Mouse (Mus musculus): ENCODE results near the gene Hapln2. TPM values are rescaled to one million over a fixed set of nuclear protein-coding genes. Genes with fewer than 3 reads are reported as not detected.

Hapln2 gene
- polyA plus RNA-seq (2014; fragmentation: Illumina TruSeq; extraction: RNeasy Lipid Tissue Mini Kit (QIAGEN cat#74804); ENCODE audit: low replicate concordance): not detected

GRCm38 (mm10) chr3:88027434-88028186, at the start of gene Hapln2:
Gene Hapln2 (minus strand): TSS chr3:88027583.

GRCm38 (mm10) chr3:88057902-88058696, 30.7 kb upstream of the Hapln2 start, which contains the start of gene Naxe:
Gene Naxe (minus strand): TSS chr3:88058495.

GRCm38 (mm10) chr3:88042661-88043421, 15.5 kb upstream of the Hapln2 start, which contains the start of gene Gpatch4:
Gene Gpatch4 (plus strand): TSS chr3:88043108.

GRCm38 (mm10) chr3:88000181-88000580, 27.2 kb downstream of the Hapln2 start, which contains the start of gene Bcan:
Gene Bcan (minus strand): TSS chr3:88000230.

Other genes with a start within 250 kb of the Hapln2 start
- gene Ntrk1, start 232.4 kb downstream of the Hapln2 start, polyA plus RNA-seq (2014; fragmentation: Illumina TruSeq; extraction: RNeasy Lipid Tissue Mini Kit (QIAGEN cat#74804); ENCODE audit: low replicate concordance): not detected
- gene Insrr, start 230.6 kb downstream of the Hapln2 start, polyA plus RNA-seq (2014; fragmentation: Illumina TruSeq; extraction: RNeasy Lipid Tissue Mini Kit (QIAGEN cat#74804); ENCODE audit: low replicate concordance): not detected
- gene Pear1, start 203.3 kb downstream of the Hapln2 start, polyA plus RNA-seq (2014; fragmentation: Illumina TruSeq; extraction: RNeasy Lipid Tissue Mini Kit (QIAGEN cat#74804); ENCODE audit: low replicate concordance): 0.26 TPM
- 0.41 TPM for gene Sh2d2a, start 180.8 kb downstream of the Hapln2 start, polyA plus RNA-seq (2014; fragmentation: Illumina TruSeq; extraction: RNeasy Lipid Tissue Mini Kit (QIAGEN cat#74804); ENCODE audit: low replicate concordance)
- 1.0 TPM for gene Prcc, start 142.0 kb downstream of the Hapln2 start, polyA plus RNA-seq (2014; fragmentation: Illumina TruSeq; extraction: RNeasy Lipid Tissue Mini Kit (QIAGEN cat#74804); ENCODE audit: low replicate concordance)
- 96.9 TPM for gene Hdgf, start 121.3 kb downstream of the Hapln2 start, polyA plus RNA-seq (2014; fragmentation: Illumina TruSeq; extraction: RNeasy Lipid Tissue Mini Kit (QIAGEN cat#74804); ENCODE audit: low replicate concordance)
- gene Mrpl24, start 108.1 kb downstream of the Hapln2 start, polyA plus RNA-seq (2014; fragmentation: Illumina TruSeq; extraction: RNeasy Lipid Tissue Mini Kit (QIAGEN cat#74804); ENCODE audit: low replicate concordance): 154 TPM
- 19.9 TPM for gene Isg20l2, start 97.3 kb downstream of the Hapln2 start, polyA plus RNA-seq (2014; fragmentation: Illumina TruSeq; extraction: RNeasy Lipid Tissue Mini Kit (QIAGEN cat#74804); ENCODE audit: low replicate concordance)
- 5.8 TPM for gene Rrnad1, start 96.9 kb downstream of the Hapln2 start, polyA plus RNA-seq (2014; fragmentation: Illumina TruSeq; extraction: RNeasy Lipid Tissue Mini Kit (QIAGEN cat#74804); ENCODE audit: low replicate concordance)
- gene Crabp2, start 78.9 kb downstream of the Hapln2 start, polyA plus RNA-seq (2014; fragmentation: Illumina TruSeq; extraction: RNeasy Lipid Tissue Mini Kit (QIAGEN cat#74804); ENCODE audit: low replicate concordance): not detected
- 2.1 TPM for gene Nes, start 56.5 kb downstream of the Hapln2 start, polyA plus RNA-seq (2014; fragmentation: Illumina TruSeq; extraction: RNeasy Lipid Tissue Mini Kit (QIAGEN cat#74804); ENCODE audit: low replicate concordance)
- gene Bcan, start 27.4 kb downstream of the Hapln2 start, polyA plus RNA-seq (2014; fragmentation: Illumina TruSeq; extraction: RNeasy Lipid Tissue Mini Kit (QIAGEN cat#74804); ENCODE audit: low replicate concordance): not detected
- 3.5 TPM for gene Gpatch4, start 15.5 kb upstream of the Hapln2 start, polyA plus RNA-seq (2014; fragmentation: Illumina TruSeq; extraction: RNeasy Lipid Tissue Mini Kit (QIAGEN cat#74804); ENCODE audit: low replicate concordance)
- gene Naxe, start 30.9 kb upstream of the Hapln2 start, polyA plus RNA-seq (2014; fragmentation: Illumina TruSeq; extraction: RNeasy Lipid Tissue Mini Kit (QIAGEN cat#74804); ENCODE audit: low replicate concordance): 6.2 TPM
- gene Ttc24, start 50.7 kb upstream of the Hapln2 start, polyA plus RNA-seq (2014; fragmentation: Illumina TruSeq; extraction: RNeasy Lipid Tissue Mini Kit (QIAGEN cat#74804); ENCODE audit: low replicate concordance): not detected
- gene Iqgap3, start 54.4 kb upstream of the Hapln2 start, polyA plus RNA-seq (2014; fragmentation: Illumina TruSeq; extraction: RNeasy Lipid Tissue Mini Kit (QIAGEN cat#74804); ENCODE audit: low replicate concordance): 0.85 TPM
- 7.2 TPM for gene Mef2d, start 114.8 kb upstream of the Hapln2 start, polyA plus RNA-seq (2014; fragmentation: Illumina TruSeq; extraction: RNeasy Lipid Tissue Mini Kit (QIAGEN cat#74804); ENCODE audit: low replicate concordance)
- not detected for gene Rhbg, start 227.1 kb upstream of the Hapln2 start, polyA plus RNA-seq (2014; fragmentation: Illumina TruSeq; extraction: RNeasy Lipid Tissue Mini Kit (QIAGEN cat#74804); ENCODE audit: low replicate concordance)